Comparison of ENCODE assay signal across 8 mouse cellular contexts in genomic region chr12:76822651-76823041, GRCm38 (mm10). TPM values are rescaled to one million over a fixed set of nuclear protein-coding genes. Genes with fewer than 3 reads are reported as not detected.
DNase-seq lines count a peak whose midpoint lies in the region; ATAC-seq and TF ChIP-seq lines count a peak whose summit lies in the region.

TSS of gene Rab15 (minus strand) at chr12:76822908.

- no peak for DNase-seq in heart, adult 8-10 months (ENCODE audit: low spot score)
- DNase-seq in ES-E14 (ENCODE audit: low read depth, low spot score), result no peak
- no peak for DNase-seq in embryonic facial prominence, embryonic 10.5 days (ENCODE audit: low spot score)
- no peak for DNase-seq in layer of hippocampus, postnatal 14 days (ENCODE audit: low spot score in 2 of 2)
- no peak for DNase-seq in midbrain, embryonic 14.5 days
- DNase-seq in retina, postnatal 1 day, result no peak
- DNase-seq in adrenal gland, postnatal 10 days, result no peak

- no peaks in the 10 kb centered on the region for H3K36me3 ChIP-seq in heart, embryonic 12.5 days
- no peaks in the 10 kb centered on the region for H3K36me3 ChIP-seq in ES-E14 (ENCODE audit: control insufficient read depth, insufficient read depth, low read length, poor library complexity, severe bottlenecking)
- no peaks in the 10 kb centered on the region for H3K36me3 ChIP-seq in embryonic facial prominence, embryonic 10.5 days (replicated peaks)
- H3K36me3 ChIP-seq in midbrain, embryonic 14.5 days (ENCODE audit: control insufficient read depth, insufficient read depth, low read length), result no peaks in the 10 kb centered on the region

- H3K27me3 ChIP-seq in heart, embryonic 12.5 days (replicated peaks), result peaks cover 60% of the 10 kb centered on the region
- peaks cover 80% of the 10 kb centered on the region for H3K27me3 ChIP-seq in embryonic facial prominence, embryonic 10.5 days (replicated peaks; ENCODE audit: low read depth, poor library complexity, severe bottlenecking)
- H3K27me3 ChIP-seq in midbrain, embryonic 14.5 days (ENCODE audit: control insufficient read depth, insufficient read depth, low read length), result peaks cover 11% of the 10 kb centered on the region; the same call in 1 of the 2 replicates

- peak within 1 kb of the TSS; percentile 71 for H3K4me3 ChIP-seq in heart, embryonic 12.5 days
- peak within 1 kb of the TSS; percentile 66 to 92 for H3K4me3 ChIP-seq in ES-E14 (ENCODE audit: insufficient read depth in 1 of 2, low read depth in 1 of 2, low read length in 2 of 2, poor library complexity in 1 of 2, severe bottlenecking in 1 of 2)
- H3K4me3 ChIP-seq in embryonic facial prominence, embryonic 10.5 days, result peak within 1 kb of the TSS; percentile 78
- H3K4me3 ChIP-seq in midbrain, embryonic 14.5 days (replicated peaks; ENCODE audit: low read depth, low read length), result peak within 1 kb of the TSS; percentile 71

- no peak for ATAC-seq in heart, embryonic 12.5 days (ENCODE audit: insufficient number of reproducible peaks, low FRiP score)
- no peak; the same call in 1 of the 2 replicates for ATAC-seq in midbrain, embryonic 14.5 days (ENCODE audit: low FRiP score, low TSS enrichment)

- peaks cover 18% of the 10 kb centered on the region for H3K4me1 ChIP-seq in heart, embryonic 12.5 days (replicated peaks)
- H3K4me1 ChIP-seq in ES-E14 (ENCODE audit: control insufficient read depth in 2 of 2, insufficient read depth in 2 of 2, low read length in 2 of 2, poor library complexity in 1 of 2), result peaks cover 3 to 17% of the 10 kb centered on the region in 2 experiments; a peak in 2 of 4 replicates
- peaks cover 49% of the 10 kb centered on the region for H3K4me1 ChIP-seq in embryonic facial prominence, embryonic 10.5 days
- peaks cover 19% of the 10 kb centered on the region for H3K4me1 ChIP-seq in midbrain, embryonic 14.5 days (ENCODE audit: control insufficient read depth, insufficient read depth, low read length)

- H3K27ac ChIP-seq in heart, embryonic 12.5 days (ENCODE audit: poor library complexity, severe bottlenecking), result no peak within 1 kb of the TSS
- no peak within 1 kb of the TSS for H3K27ac ChIP-seq in ES-E14 (ENCODE audit: insufficient read depth, low read depth, low read length, poor library complexity, severe bottlenecking)
- peak within 1 kb of the TSS; percentile 88 for H3K27ac ChIP-seq in embryonic facial prominence, embryonic 10.5 days (replicated peaks)
- peak within 1 kb of the TSS; percentile 85 for H3K27ac ChIP-seq in midbrain, embryonic 14.5 days (replicated peaks; ENCODE audit: low read depth, low read length)

- peak within 1 kb of the TSS; percentile 91 for H3K4me2 ChIP-seq in heart, embryonic 12.5 days
- peak within 1 kb of the TSS; percentile 75 for H3K4me2 ChIP-seq in midbrain, embryonic 14.5 days (ENCODE audit: low read length)

- no peaks in the 10 kb centered on the region for H3K9me3 ChIP-seq in heart, embryonic 12.5 days (replicated peaks)
- H3K9me3 ChIP-seq in ES-E14 (ENCODE audit: control insufficient read depth, insufficient read depth, low read depth, low read length), result no peaks in the 10 kb centered on the region
- no peaks in the 10 kb centered on the region for H3K9me3 ChIP-seq in embryonic facial prominence, embryonic 10.5 days
- H3K9me3 ChIP-seq in midbrain, embryonic 14.5 days (ENCODE audit: control insufficient read depth, low read length), result no peaks in the 10 kb centered on the region

- H3K9ac ChIP-seq in heart, embryonic 12.5 days, result peak within 1 kb of the TSS; percentile 76
- H3K9ac ChIP-seq in ES-E14 (ENCODE audit: insufficient read depth, low read depth, low read length, poor library complexity, severe bottlenecking), result peak within 1 kb of the TSS; percentile 80
- H3K9ac ChIP-seq in midbrain, embryonic 14.5 days (replicated peaks; ENCODE audit: low read length), result peak within 1 kb of the TSS; percentile 95

- 2% methylated on average over 17 of the region's 17 CpGs for WGBS in heart, embryonic 12.5 days
- WGBS in embryonic facial prominence, embryonic 10.5 days, result 2% methylated on average over 17 of the region's 17 CpGs
- 2% methylated on average over 14 of the region's 17 CpGs for WGBS in midbrain, embryonic 14.5 days

- in situ Hi-C loops in ES-E14 (cut with MboI; ENCODE audit: low sequenced_read_pairs in 2 of 2, unreplicated experiment in 2 of 2), result no loop called here

TF ChIP-seq in ES-E14, 5 proteins besides CTCF, POLR2A, EP300 and RAD21:
- TF ChIP-seq HCFC1 (IDR thresholded peaks at IDR 0.05; ENCODE audit: borderline replicate concordance, insufficient read depth, low read length) (no peak), MAFK (IDR thresholded peaks at IDR 0.05; ENCODE audit: insufficient read depth, low read depth, low read length) (no peak), CHD2 (IDR thresholded peaks at IDR 0.05; ENCODE audit: low read depth, low read length) (no peak), ZNF384 (IDR thresholded peaks at IDR 0.05; ENCODE audit: low read depth, low read length) (no peak), ZC3H11A (IDR thresholded peaks at IDR 0.05; ENCODE audit: borderline replicate concordance, low read depth, low read length) (no peak)

RNA-seq across cellular contexts. Expression of gene Rab15, which starts in this region (rescaled TPM):
- polyA plus RNA-seq in heart, embryonic 12.5 days (2016; fragmentation: Nextera tagmentation; extraction: Ambion mirVana), result 2.9 and 3.6 TPM in 2 replicates
- total RNA-seq in heart, adult 8-10 months (2022), result under 1 TPM; 0.25 to 0.92 (median 0.32) TPM
- 8.8 and 9.5 TPM in 2 replicates for total RNA-seq in ES-E14 (2012; rRNA removed)
- polyA plus RNA-seq in embryonic facial prominence, embryonic 10.5 days (2016; fragmentation: Nextera tagmentation; extraction: Ambion mirVana), result 15.7 and 17.3 TPM in 2 replicates
- 100 to 1,000 TPM; 172 to 176 TPM for total RNA-seq in layer of hippocampus, postnatal 14 days (2021)
- polyA plus RNA-seq in midbrain, embryonic 14.5 days (2014; fragmentation: Nextera tagmentation; extraction: Ambion mirVana), result 25.4 and 32.3 TPM in 2 replicates
- total RNA-seq in adrenal gland, postnatal 10 days (2021), result 1 to 10 TPM; 3.6 to 7.7 TPM

Comparison
In these comparisons a context has a peak if more than half of its experiments do, and no peak if none do; other contexts are left out.
1. RNA of gene Rab15 (total RNA-seq): 172 to 176 TPM in layer of hippocampus, postnatal 14 days; 8.8 to 9.5 TPM in ES-E14, 3.6 to 7.7 TPM in adrenal gland, postnatal 10 days and 0.25 to 0.92 TPM in heart, adult 8-10 months; every median in the first group is over 10 times any median in the second.
2. H3K27ac ChIP-seq: peak in embryonic facial prominence, embryonic 10.5 days (single experiment) and midbrain, embryonic 14.5 days (single experiment); none in heart, embryonic 12.5 days (single experiment) and ES-E14 (single experiment).
3. Peak in every context shown above with its lines, with median percentiles within 50 percentile points of each other: H3K4me3 ChIP-seq and H3K9ac ChIP-seq.